Mouse (Mus musculus) CH12.LX (cell line): ENCODE data around the gene Wars2.

ENCODE experiments used
- CTCF ChIP-seq, 2 experiments: IDR thresholded peaks in 1 of 2; conservative IDR thresholded peaks in 1 of 2; 2 replicates each; pipeline ENCODE4 v1.5.1; 2011 to 2012; ENCODE audit warnings: low read depth in 2 of 2, low read length in 2 of 2, improper control_type of control experiment in 1 of 2, inconsistent platforms in 1 of 2, mild to moderate bottlenecking in 1 of 2, moderate library complexity in 1 of 2
- EP300 ChIP-seq: IDR thresholded peaks from 2 replicates; pipeline ENCODE4 v1.6.1; 2011; ENCODE audit warnings: low read length, improper control_type of control experiment
- MEF2A ChIP-seq: IDR thresholded peaks from 2 replicates; pipeline ENCODE4 v1.6.1; 2014; ENCODE audit warnings: low read depth, mild to moderate bottlenecking, inconsistent platforms, low read length, improper control_type of control experiment, borderline replicate concordance

DNA sequence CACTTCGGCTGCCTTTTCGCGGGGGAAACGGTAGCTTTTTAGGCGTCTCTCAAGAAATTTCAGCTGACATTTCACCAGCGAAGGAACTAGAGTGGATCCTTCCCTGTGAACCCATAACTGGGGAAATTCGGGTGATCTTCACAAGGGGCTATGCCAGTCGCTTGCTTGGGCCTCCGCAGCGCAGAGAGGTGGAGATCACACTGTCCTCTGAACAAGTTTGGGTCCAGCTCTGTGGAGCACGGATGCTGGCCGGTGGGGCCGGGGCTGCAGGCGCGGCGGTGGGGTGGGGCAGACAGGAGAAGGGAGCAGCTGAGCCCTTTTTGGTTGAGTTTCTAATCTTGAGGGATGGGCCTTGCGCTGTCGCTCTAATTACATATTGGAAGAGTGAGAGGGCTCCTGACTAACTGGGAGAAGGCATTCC lies 120.5 kb downstream of the Wars2 start:
- TF ChIP-seq EP300: no peak
- TF ChIP-seq CTCF (conservative IDR thresholded peaks at IDR 0.05 in 1 of 2, IDR thresholded peaks at IDR 0.05 in 1 of 2; ENCODE audit: low read depth in 2 of 2, low read length in 2 of 2): no peak
- no peak for TF ChIP-seq MEF2A
